Mouse (Mus musculus) C2C12 (cell line): ENCODE measurements around the gene Mrm3.

Experiments
- CEBPB ChIP-seq: IDR thresholded peaks from one replicate; pipeline ENCODE4 v1.6.1; 2011; ENCODE audit warnings: low read depth, mild to moderate bottlenecking, control low read depth, moderate library complexity
- CTCF ChIP-seq: IDR thresholded peaks from one replicate; pipeline ENCODE4 v1.5.1; 2011; ENCODE audit not compliant: control insufficient read depth, insufficient read depth, insufficient read length
- MAX ChIP-seq: IDR thresholded peaks from one replicate; pipeline ENCODE4 v1.6.1; 2011; ENCODE audit warnings: mild to moderate bottlenecking, control low read depth
- USF1 ChIP-seq: IDR thresholded peaks from one replicate; pipeline ENCODE4 v1.6.1; 2011; ENCODE audit warnings: low read depth, mild to moderate bottlenecking, control low read depth, moderate library complexity

DNA sequence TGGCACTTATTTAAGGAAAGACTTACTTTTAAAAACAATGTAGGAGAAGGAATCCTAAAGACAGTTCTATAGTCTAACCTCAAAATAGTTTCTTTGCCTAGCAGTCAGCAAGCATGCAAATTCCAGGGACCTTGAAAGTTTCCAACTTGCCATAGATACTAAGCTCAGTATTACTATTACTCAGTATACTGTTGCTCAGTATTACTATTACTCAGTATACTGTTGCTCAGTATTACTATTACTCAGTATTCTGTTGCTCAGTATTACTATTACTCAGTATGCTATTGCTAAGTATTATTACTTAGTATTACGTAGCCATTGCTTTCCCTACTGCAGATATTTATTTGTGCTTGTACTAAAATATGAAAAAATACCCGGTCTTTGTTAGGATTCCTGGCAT is 3.8 kb upstream of the Mrm3 start:
- TF ChIP-seq USF1 (no peak), CTCF (no peak), MAX (no peak), CEBPB (no peak)
